Mouse (Mus musculus): ENCODE data around the gene Hvcn1. TPM values are rescaled to one million over a fixed set of nuclear protein-coding genes. Genes with fewer than 3 reads are reported as not detected.

Hvcn1 gene
- polyA plus RNA-seq, 1 experiment from 2014 or later: 1.6 TPM

GRCm38 (mm10) chr5:122247529-122247928 is 40.9 kb downstream of the Hvcn1 start:
- Histone ChIP-seq H3K27ac (replicated peaks in 1 of 2; ENCODE audit: control insufficient read depth in 1 of 2, insufficient read depth in 1 of 2, low read depth in 2 of 2, low read length in 2 of 2) (no peak overlapping the region), H3K9me3 (ENCODE audit: control insufficient read depth, low read length) (no peaks in the 10 kb centered on the region), H3K36me3 (ENCODE audit: control insufficient read depth, insufficient read depth, low read length) (peaks cover 26% of the 10 kb centered on the region), H3K9ac (ENCODE audit: low read length) (no peak overlapping the region), H3K27me3 (ENCODE audit: control insufficient read depth, insufficient read depth, low read length) (no peaks in the 10 kb centered on the region), H3K4me3 (ENCODE audit: control insufficient read depth in 1 of 2, insufficient read depth in 1 of 2, low read depth in 1 of 2, low read length in 2 of 2) (no peak overlapping the region), H3K4me2 (ENCODE audit: low read length) (no peak overlapping the region), H3K4me1 (ENCODE audit: control insufficient read depth in 2 of 2, insufficient read depth in 2 of 2, low read length in 2 of 2) (peaks cover 3 to 4% of the 10 kb centered on the region in 2 experiments; a peak in 2 of 4 replicates)
- no peak for ATAC-seq (ENCODE audit: insufficient number of reproducible peaks, insufficient read depth, low FRiP score, low read depth)
- WGBS: 62% methylated on average over 11 of the region's 11 CpGs

- ATAC-seq (ENCODE audit: insufficient number of reproducible peaks, insufficient read depth, low FRiP score, low read depth): no peak
These were observed 41.3 kb downstream of the Hvcn1 start for GRCm38 (mm10) chr5:122247934-122248333.

GRCm38 (mm10) chr5:122249281-122249680 is 42.7 kb downstream of the Hvcn1 start:
- H3K4me3 ChIP-seq (ENCODE audit: control insufficient read depth in 1 of 2, insufficient read depth in 1 of 2, low read depth in 1 of 2, low read length in 2 of 2): no peak overlapping the region
- no peak overlapping the region for H3K27ac ChIP-seq (replicated peaks in 1 of 2; ENCODE audit: control insufficient read depth in 1 of 2, insufficient read depth in 1 of 2, low read depth in 2 of 2, low read length in 2 of 2)
- H3K9me3 ChIP-seq (ENCODE audit: control insufficient read depth, low read length): no peaks in the 10 kb centered on the region
- H3K4me2 ChIP-seq (ENCODE audit: low read length): no peak overlapping the region
- WGBS: 89% methylated on average over 4 of the region's 4 CpGs
- ATAC-seq (ENCODE audit: insufficient number of reproducible peaks, insufficient read depth, low FRiP score, low read depth): no peak
- peaks cover 36% of the 10 kb centered on the region for H3K36me3 ChIP-seq (ENCODE audit: control insufficient read depth, insufficient read depth, low read length)
- H3K9ac ChIP-seq (ENCODE audit: low read length): no peak overlapping the region
- no peaks in the 10 kb centered on the region for H3K27me3 ChIP-seq (ENCODE audit: control insufficient read depth, insufficient read depth, low read length)
- H3K4me1 ChIP-seq (ENCODE audit: control insufficient read depth in 2 of 2, insufficient read depth in 2 of 2, low read length in 2 of 2): peaks cover 3 to 4% of the 10 kb centered on the region in 2 experiments; a peak in 2 of 4 replicates

More at GRCm38 (mm10) chr5:122247934-122248333, 41.3 kb downstream of the Hvcn1 start:
- H3K27ac ChIP-seq (replicated peaks in 1 of 2; ENCODE audit: control insufficient read depth in 1 of 2, insufficient read depth in 1 of 2, low read depth in 2 of 2, low read length in 2 of 2): no peak overlapping the region
- H3K9me3 ChIP-seq (ENCODE audit: control insufficient read depth, low read length): no peaks in the 10 kb centered on the region
- H3K36me3 ChIP-seq (ENCODE audit: control insufficient read depth, insufficient read depth, low read length): peaks cover 29% of the 10 kb centered on the region
- 89% methylated on average over 7 of the region's 7 CpGs for WGBS
- no peak overlapping the region for H3K4me3 ChIP-seq (ENCODE audit: control insufficient read depth in 1 of 2, insufficient read depth in 1 of 2, low read depth in 1 of 2, low read length in 2 of 2)
- H3K4me2 ChIP-seq (ENCODE audit: low read length): no peak overlapping the region
- H3K4me1 ChIP-seq (ENCODE audit: control insufficient read depth in 2 of 2, insufficient read depth in 2 of 2, low read length in 2 of 2): peaks cover 3 to 4% of the 10 kb centered on the region in 2 experiments; a peak in 2 of 4 replicates
- no peaks in the 10 kb centered on the region for H3K27me3 ChIP-seq (ENCODE audit: control insufficient read depth, insufficient read depth, low read length)
- H3K9ac ChIP-seq (ENCODE audit: low read length): no peak overlapping the region

GRCm38 (mm10) chr5:122251895-122252606 is 45.4 kb downstream of the Hvcn1 start:
- H3K36me3 ChIP-seq (ENCODE audit: control insufficient read depth, insufficient read depth, low read length): peaks cover 57% of the 10 kb centered on the region
- no peak for ATAC-seq (ENCODE audit: insufficient number of reproducible peaks, insufficient read depth, low FRiP score, low read depth)
- H3K9me3 ChIP-seq (ENCODE audit: control insufficient read depth, low read length): no peaks in the 10 kb centered on the region
- no peaks in the 10 kb centered on the region for H3K27me3 ChIP-seq (ENCODE audit: control insufficient read depth, insufficient read depth, low read length)
- no peak overlapping the region for H3K4me2 ChIP-seq (ENCODE audit: low read length)
- H3K27ac ChIP-seq (replicated peaks in 1 of 2; ENCODE audit: control insufficient read depth in 1 of 2, insufficient read depth in 1 of 2, low read depth in 2 of 2, low read length in 2 of 2): no peak overlapping the region
- H3K4me1 ChIP-seq (ENCODE audit: control insufficient read depth in 2 of 2, insufficient read depth in 2 of 2, low read length in 2 of 2): peaks cover 3 to 4% of the 10 kb centered on the region in 2 experiments; a peak in 2 of 4 replicates
- 94% methylated on average over 17 of the region's 17 CpGs for WGBS
- no peak overlapping the region for H3K9ac ChIP-seq (ENCODE audit: low read length)
- H3K4me3 ChIP-seq (ENCODE audit: control insufficient read depth in 1 of 2, insufficient read depth in 1 of 2, low read depth in 1 of 2, low read length in 2 of 2): no peak overlapping the region

GRCm38 (mm10) chr5:122258027-122258741 is 51.6 kb downstream of the Hvcn1 start:
- no peak overlapping the region for H3K4me3 ChIP-seq (ENCODE audit: control insufficient read depth in 1 of 2, insufficient read depth in 1 of 2, low read depth in 1 of 2, low read length in 2 of 2)
- H3K9ac ChIP-seq (ENCODE audit: low read length): no peak overlapping the region
- WGBS: 52% methylated on average over 6 of the region's 6 CpGs
- no peaks in the 10 kb centered on the region for H3K9me3 ChIP-seq (ENCODE audit: control insufficient read depth, low read length)
- no peak overlapping the region for H3K4me2 ChIP-seq (ENCODE audit: low read length)
- no peak overlapping the region for H3K27ac ChIP-seq (replicated peaks in 1 of 2; ENCODE audit: control insufficient read depth in 1 of 2, insufficient read depth in 1 of 2, low read depth in 2 of 2, low read length in 2 of 2)
- H3K27me3 ChIP-seq (ENCODE audit: control insufficient read depth, insufficient read depth, low read length): no peaks in the 10 kb centered on the region
- peaks cover 50% of the 10 kb centered on the region for H3K36me3 ChIP-seq (ENCODE audit: control insufficient read depth, insufficient read depth, low read length)
- ATAC-seq (ENCODE audit: insufficient number of reproducible peaks, insufficient read depth, low FRiP score, low read depth): no peak
- H3K4me1 ChIP-seq (ENCODE audit: control insufficient read depth in 2 of 2, insufficient read depth in 2 of 2, low read length in 2 of 2): peaks cover 0 to 2% of the 10 kb centered on the region in 2 experiments; a peak in 1 of 4 replicates

- no peak overlapping the region for H3K9ac ChIP-seq (ENCODE audit: low read length)
- no peak for ATAC-seq (ENCODE audit: insufficient number of reproducible peaks, insufficient read depth, low FRiP score, low read depth)
- H3K4me3 ChIP-seq (ENCODE audit: control insufficient read depth in 1 of 2, insufficient read depth in 1 of 2, low read depth in 1 of 2, low read length in 2 of 2): no peak overlapping the region
- H3K27me3 ChIP-seq (ENCODE audit: control insufficient read depth, insufficient read depth, low read length): no peaks in the 10 kb centered on the region
- H3K4me1 ChIP-seq (ENCODE audit: control insufficient read depth in 2 of 2, insufficient read depth in 2 of 2, low read length in 2 of 2): peaks cover 2 to 8% of the 10 kb centered on the region in 2 experiments; a peak in 3 of 4 replicates
- 51% methylated on average over 7 of the region's 7 CpGs for whole genome bisulfite sequencing
- no peak overlapping the region for H3K4me2 ChIP-seq (ENCODE audit: low read length)
- peaks cover 22% of the 10 kb centered on the region for H3K36me3 ChIP-seq (ENCODE audit: control insufficient read depth, insufficient read depth, low read length)
- no peaks in the 10 kb centered on the region for H3K9me3 ChIP-seq (ENCODE audit: control insufficient read depth, low read length)
- no peak overlapping the region for H3K27ac ChIP-seq (replicated peaks in 1 of 2; ENCODE audit: control insufficient read depth in 1 of 2, insufficient read depth in 1 of 2, low read depth in 2 of 2, low read length in 2 of 2)
These were observed 55.5 kb downstream of the Hvcn1 start for GRCm38 (mm10) chr5:122262104-122262503.

GRCm38 (mm10) chr5:122263933-122264905 is 57.6 kb downstream of the Hvcn1 start, which contains the start of gene Tctn1:
Gene Tctn1, minus strand, starts transcription at chr5:122264460.
- H3K27ac ChIP-seq (replicated peaks in 1 of 2; ENCODE audit: control insufficient read depth in 1 of 2, insufficient read depth in 1 of 2, low read depth in 2 of 2, low read length in 2 of 2): 0 out of 4 replicates have a peak within 1 kb of the TSS, but pooled peaks of 1 of the 2 experiments have one; percentile 31

More at GRCm38 (mm10) chr5:122263933-122264905, 57.6 kb downstream of the Hvcn1 start, which contains the start of gene Tctn1:
- H3K9ac ChIP-seq (ENCODE audit: low read length): peak within 1 kb of the TSS; percentile 77
- peak within 1 kb of the TSS; percentile 80 for H3K4me2 ChIP-seq (ENCODE audit: low read length)
- peaks cover 2 to 8% of the 10 kb centered on the region in 2 experiments; a peak in 3 of 4 replicates for H3K4me1 ChIP-seq (ENCODE audit: control insufficient read depth in 2 of 2, insufficient read depth in 2 of 2, low read length in 2 of 2)
- peak within 1 kb of the TSS; percentile 71 to 82 for H3K4me3 ChIP-seq (ENCODE audit: control insufficient read depth in 1 of 2, insufficient read depth in 1 of 2, low read depth in 1 of 2, low read length in 2 of 2)
- ATAC-seq (ENCODE audit: insufficient number of reproducible peaks, insufficient read depth, low FRiP score, low read depth): peak; percentile 99
- no peaks in the 10 kb centered on the region for H3K27me3 ChIP-seq (ENCODE audit: control insufficient read depth, insufficient read depth, low read length)
- H3K9me3 ChIP-seq (ENCODE audit: control insufficient read depth, low read length): no peaks in the 10 kb centered on the region
- peaks cover 6% of the 10 kb centered on the region; the same call in 1 of the 2 replicates for H3K36me3 ChIP-seq (ENCODE audit: control insufficient read depth, insufficient read depth, low read length)
- 2% methylated on average over 49 of the region's 49 CpGs for WGBS

Data from heart, embryonic 14.5 days (tissue).